Mouse (Mus musculus): ENCODE measurements around the gene Gucd1.

DNA sequence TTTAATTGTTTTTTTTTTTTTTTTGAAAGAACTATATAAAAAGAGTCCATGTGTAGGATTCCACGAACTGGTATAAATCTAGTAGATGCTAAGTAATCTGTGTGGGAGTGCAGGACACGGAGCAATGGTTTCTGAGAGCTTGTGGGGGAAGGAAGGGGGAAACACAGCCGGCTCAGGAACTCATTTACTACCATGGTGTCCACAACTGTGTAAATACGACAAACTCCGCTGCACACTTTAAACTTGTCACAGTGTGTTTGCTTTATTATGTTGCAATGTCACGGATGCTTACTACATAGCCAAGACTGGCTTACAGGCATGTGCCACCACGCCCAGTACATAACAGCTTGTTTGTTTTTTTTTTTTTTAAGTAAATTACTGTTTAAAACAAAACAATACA, 32.1 kb upstream of the Gucd1 start:
- TF ChIP-seq POLR2A (IDR thresholded peaks at IDR 0.05; ENCODE audit: low read depth, low read length) (no peak), CTCF (IDR thresholded peaks at IDR 0.05; ENCODE audit: borderline replicate concordance, insufficient read depth, low read length) (no peak)
